Mouse (Mus musculus): Measurements from ENCODE around the gene Hdhd3. TPM values are rescaled to one million over a fixed set of nuclear protein-coding genes. Genes with fewer than 3 reads are reported as not detected.

The Hdhd3 gene
- total RNA-seq, 1 experiment, result 0.62 TPM

DNA sequence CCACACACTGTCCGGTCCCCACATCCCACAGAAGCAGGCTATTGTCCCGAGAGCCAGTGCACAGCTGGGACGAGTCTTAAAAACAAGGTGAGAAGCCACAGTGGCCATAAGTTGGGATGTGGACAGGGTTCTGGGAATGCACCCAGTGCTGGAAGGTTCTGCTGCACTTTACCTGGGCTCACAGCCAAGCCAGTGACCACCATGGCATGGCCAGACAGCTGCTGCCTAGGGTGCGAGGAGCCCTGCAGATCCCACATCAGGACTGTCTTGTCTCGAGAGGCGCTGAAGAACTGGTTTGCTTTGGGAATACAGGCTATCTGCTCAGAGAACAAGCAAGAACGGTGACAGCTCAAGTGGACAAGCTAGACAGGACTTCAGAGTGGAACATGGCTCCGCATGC, 42.9 kb downstream of the Hdhd3 start:
- Histone ChIP-seq H3K4me3 (ENCODE audit: insufficient read depth in 1 of 2, low read depth in 1 of 2, low read length in 2 of 2, poor library complexity in 1 of 2, severe bottlenecking in 1 of 2) (no peak overlapping the region), H3K9me3 (ENCODE audit: control insufficient read depth, insufficient read depth, low read depth, low read length) (no peaks in the 10 kb centered on the region), H3K4me1 (ENCODE audit: control insufficient read depth in 2 of 2, insufficient read depth in 2 of 2, low read length in 2 of 2, poor library complexity in 1 of 2) (no peaks in the 10 kb centered on the region), H3K9ac (ENCODE audit: insufficient read depth, low read depth, low read length, poor library complexity, severe bottlenecking) (no peak overlapping the region), H3K36me3 (ENCODE audit: control insufficient read depth, insufficient read depth, low read length, poor library complexity, severe bottlenecking) (peaks cover 23% of the 10 kb centered on the region), H3K27ac (ENCODE audit: insufficient read depth, low read depth, low read length, poor library complexity, severe bottlenecking) (no peak overlapping the region)
- DNase-seq (ENCODE audit: low read depth, low spot score), result no peak
- in situ Hi-C loops (cut with MboI; ENCODE audit: low sequenced_read_pairs in 2 of 2, unreplicated experiment in 2 of 2), result no loop called here
- TF ChIP-seq CHD2 (IDR thresholded peaks at IDR 0.05; ENCODE audit: low read depth, low read length) (no peak), MAFK (IDR thresholded peaks at IDR 0.05; ENCODE audit: insufficient read depth, low read depth, low read length) (no peak), ZC3H11A (IDR thresholded peaks at IDR 0.05; ENCODE audit: borderline replicate concordance, low read depth, low read length) (no peak), HCFC1 (IDR thresholded peaks at IDR 0.05; ENCODE audit: borderline replicate concordance, insufficient read depth, low read length) (no peak), ZNF384 (IDR thresholded peaks at IDR 0.05; ENCODE audit: low read depth, low read length) (no peak)

DNA sequence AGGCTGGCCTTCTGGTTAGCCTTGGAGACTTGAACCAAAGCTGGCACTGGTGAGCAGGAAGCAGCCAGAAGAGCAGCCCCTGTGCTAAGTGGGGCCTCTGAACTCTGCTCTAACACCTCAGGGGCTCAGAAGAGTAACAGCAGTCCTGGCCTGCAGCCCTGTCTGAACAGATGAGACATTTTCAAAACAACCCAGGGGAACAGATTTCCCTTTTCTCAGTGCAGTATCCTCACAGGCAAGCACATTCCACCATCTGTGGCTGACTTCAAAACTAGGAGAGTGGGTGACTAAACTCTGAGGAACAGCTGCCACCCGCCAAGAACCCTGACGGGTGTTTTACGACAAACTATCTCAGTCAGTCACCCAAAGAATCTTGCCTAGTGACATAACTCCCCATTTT, 44.2 kb downstream of the Hdhd3 start:
- Histone ChIP-seq H3K4me1 (ENCODE audit: control insufficient read depth in 2 of 2, insufficient read depth in 2 of 2, low read length in 2 of 2, poor library complexity in 1 of 2) (peaks cover 0 to 2% of the 10 kb centered on the region in 2 experiments; a peak in 1 of 4 replicates), H3K9me3 (ENCODE audit: control insufficient read depth, insufficient read depth, low read depth, low read length) (no peaks in the 10 kb centered on the region), H3K27ac (ENCODE audit: insufficient read depth, low read depth, low read length, poor library complexity, severe bottlenecking) (no peak overlapping the region), H3K9ac (ENCODE audit: insufficient read depth, low read depth, low read length, poor library complexity, severe bottlenecking) (no peak overlapping the region), H3K36me3 (ENCODE audit: control insufficient read depth, insufficient read depth, low read length, poor library complexity, severe bottlenecking) (peaks cover 23% of the 10 kb centered on the region), H3K4me3 (ENCODE audit: insufficient read depth in 1 of 2, low read depth in 1 of 2, low read length in 2 of 2, poor library complexity in 1 of 2, severe bottlenecking in 1 of 2) (no peak overlapping the region)
- TF ChIP-seq HCFC1 (IDR thresholded peaks at IDR 0.05; ENCODE audit: borderline replicate concordance, insufficient read depth, low read length) (no peak), CHD2 (IDR thresholded peaks at IDR 0.05; ENCODE audit: low read depth, low read length) (no peak), ZC3H11A (IDR thresholded peaks at IDR 0.05; ENCODE audit: borderline replicate concordance, low read depth, low read length) (no peak), ZNF384 (IDR thresholded peaks at IDR 0.05; ENCODE audit: low read depth, low read length) (no peak), MAFK (IDR thresholded peaks at IDR 0.05; ENCODE audit: insufficient read depth, low read depth, low read length) (no peak)
- no peak for DNase-seq (ENCODE audit: low read depth, low spot score)
- in situ Hi-C loops (cut with MboI; ENCODE audit: low sequenced_read_pairs in 2 of 2, unreplicated experiment in 2 of 2), result no loop called here

DNA sequence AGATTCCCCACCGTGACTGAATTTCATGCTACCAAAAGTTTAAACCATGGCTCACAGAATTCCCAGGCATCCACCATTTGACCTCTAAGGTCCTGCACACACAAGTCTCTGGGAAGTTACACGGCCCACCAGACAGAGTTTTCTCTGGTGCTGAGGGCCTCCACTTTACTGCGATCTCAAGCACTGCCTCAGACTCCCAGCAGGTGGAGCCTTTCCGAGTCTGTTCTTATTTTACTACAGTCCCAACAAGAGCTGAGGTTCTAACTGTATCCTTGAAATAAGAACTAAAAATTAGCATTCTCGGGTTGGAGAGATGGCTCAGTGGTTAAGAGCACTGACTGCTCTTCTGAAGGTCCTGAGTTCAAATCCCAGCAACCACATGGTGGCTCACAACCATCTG, 48.3 kb downstream of the Hdhd3 start:
- Histone ChIP-seq H3K9me3 (ENCODE audit: control insufficient read depth, insufficient read depth, low read depth, low read length) (0 out of 2 replicates have a peak, but pooled peaks cover 3% of the 10 kb centered on the region), H3K4me1 (ENCODE audit: control insufficient read depth in 2 of 2, insufficient read depth in 2 of 2, low read length in 2 of 2, poor library complexity in 1 of 2) (peaks cover 0 to 2% of the 10 kb centered on the region in 2 experiments; a peak in 1 of 4 replicates), H3K27ac (ENCODE audit: insufficient read depth, low read depth, low read length, poor library complexity, severe bottlenecking) (no peak overlapping the region), H3K36me3 (ENCODE audit: control insufficient read depth, insufficient read depth, low read length, poor library complexity, severe bottlenecking) (peaks cover 23% of the 10 kb centered on the region; the same call in 1 of the 2 replicates), H3K9ac (ENCODE audit: insufficient read depth, low read depth, low read length, poor library complexity, severe bottlenecking) (no peak overlapping the region), H3K4me3 (ENCODE audit: insufficient read depth in 1 of 2, low read depth in 1 of 2, low read length in 2 of 2, poor library complexity in 1 of 2, severe bottlenecking in 1 of 2) (no peak overlapping the region)
- DNase-seq (ENCODE audit: low read depth, low spot score), result no peak
- no peak for TF ChIP-seq HCFC1 (IDR thresholded peaks at IDR 0.05; ENCODE audit: borderline replicate concordance, insufficient read depth, low read length)
- in situ Hi-C loops (cut with MboI; ENCODE audit: low sequenced_read_pairs in 2 of 2, unreplicated experiment in 2 of 2), result no loop called here

Other genes starting within 250 kb of the Hdhd3 start
- 16.5 and 23.0 TPM in 2 replicates for gene Slc31a2, start 240.9 kb downstream of the Hdhd3 start, total RNA-seq (2012; rRNA removed)
- 20.3 and 20.7 TPM in 2 replicates for gene Fkbp15, start 142.9 kb downstream of the Hdhd3 start, total RNA-seq (2012; rRNA removed)
- gene Slc31a1, start 142.7 kb downstream of the Hdhd3 start, total RNA-seq (2012; rRNA removed), result 27.9 and 30.7 TPM in 2 replicates
- 39.0 and 69.1 TPM in 2 replicates for gene Cdc26, start 94.8 kb downstream of the Hdhd3 start, total RNA-seq (2012; rRNA removed)
- 27.6 and 32.6 TPM in 2 replicates for gene Prpf4, start 94.7 kb downstream of the Hdhd3 start, total RNA-seq (2012; rRNA removed)
- gene Rnf183, start 68.2 kb downstream of the Hdhd3 start, total RNA-seq (2012; rRNA removed), result 0.89 TPM in 1 of 2 replicates, not detected in the other
- gene Wdr31, start 32.6 kb downstream of the Hdhd3 start, total RNA-seq (2012; rRNA removed), result 9.3 and 20.1 TPM in 2 replicates
- gene Bspry, start 23.4 kb downstream of the Hdhd3 start, total RNA-seq (2012; rRNA removed), result 8.9 and 12.9 TPM in 2 replicates
- gene Alad, start 16.5 kb upstream of the Hdhd3 start, total RNA-seq (2012; rRNA removed), result 26.3 and 27.9 TPM in 2 replicates
- gene Pole3, start 21.6 kb upstream of the Hdhd3 start, total RNA-seq (2012; rRNA removed), result 23.5 and 32.1 TPM in 2 replicates
- gene 4933430I17Rik, start 21.9 kb upstream of the Hdhd3 start, total RNA-seq (2012; rRNA removed), result 0.27 and 0.32 TPM in 2 replicates
- gene Rgs3, start 56.4 kb upstream of the Hdhd3 start, total RNA-seq (2012; rRNA removed), result 7.1 and 10.0 TPM in 2 replicates